Mouse (Mus musculus) heart, adult 2 months (tissue): ENCODE measurements around the gene Habp4.

Source experiments
- EP300 ChIP-seq: fragments of 200-500 bp; IDR thresholded peaks from 2 replicates; pipeline ENCODE4 v1.6.1; 2011; ENCODE audit warnings: low read depth, low read length, control low read depth; ENCODE audit not compliant: insufficient read depth
- POLR2A ChIP-seq: fragments of 200-500 bp; IDR thresholded peaks from 2 replicates; pipeline ENCODE4 v1.6.1; 2011; ENCODE audit warnings: mild to moderate bottlenecking, low read depth, low read length, control low read depth; ENCODE audit not compliant: insufficient read depth

GRCm38 (mm10) chr13:64152241-64152669 lies 9.4 kb upstream of the Habp4 start:
- peak; percentile 73 for TF ChIP-seq POLR2A
- 0 out of 2 replicates have a peak, but pooled peaks have one; percentile 55 for TF ChIP-seq EP300
